Mouse (Mus musculus): ENCODE data around the gene Blcap.

Blcap gene

GRCm38 (mm10) chr2:157519452-157519851 lies 51.6 kb downstream of the Blcap start:
- DNase-seq (ENCODE audit: low spot score) = no peak

- DNase-seq (ENCODE audit: low spot score) = no peak
Observed at GRCm38 (mm10) chr2:157518451-157518850, 52.6 kb downstream of the Blcap start.

GRCm38 (mm10) chr2:157517526-157517925 lies 53.5 kb downstream of the Blcap start:
- no peak for DNase-seq (ENCODE audit: low spot score)

- no peak for DNase-seq (ENCODE audit: low spot score)
Observed at GRCm38 (mm10) chr2:157514353-157514752, 56.7 kb downstream of the Blcap start.

GRCm38 (mm10) chr2:157513737-157514208 lies 57.3 kb downstream of the Blcap start:
- DNase-seq (ENCODE audit: low spot score) = no peak

- no peak for DNase-seq (ENCODE audit: low spot score)
Observed at GRCm38 (mm10) chr2:157512859-157513258, 58.2 kb downstream of the Blcap start.

- DNase-seq (ENCODE audit: low spot score) = no peak
Observed at GRCm38 (mm10) chr2:157510031-157510430, 61.0 kb downstream of the Blcap start.

GRCm38 (mm10) chr2:157509182-157509581 lies 61.9 kb downstream of the Blcap start:
- no peak for DNase-seq (ENCODE audit: low spot score)

GRCm38 (mm10) chr2:157506779-157507178 lies 64.3 kb downstream of the Blcap start:
- DNase-seq (ENCODE audit: low spot score) = no peak

Data from urinary bladder, postnatal 14 days (tissue).